Mouse (Mus musculus) liver, embryonic 14.5 days (tissue): ENCODE data around the gene Sec24a. TPM values are rescaled to one million over a fixed set of nuclear protein-coding genes. Genes with fewer than 3 reads are reported as not detected.

Source experiments
- ATAC-seq: fragments of 200-750 bp; cut with Nextera tagmentation; 2 replicates; pipeline ENCODE4 v1.8.0; 2017; ENCODE audit warnings: moderate number of reproducible peaks, mild to moderate bottlenecking, moderate library complexity; ENCODE audit not compliant: insufficient read depth
- DNase-seq, 3 experiments: peaks; one replicate each; pipeline ENCODE4 v3.0.0-alpha.2; 2012 to 2013; ENCODE audit warnings: low read depth in 3 of 3, low spot score in 3 of 3
- H3K27ac ChIP-seq: fragments of 300-500 bp; sonication (generic); 2 replicates; pipeline ENCODE4 v1.5.1; 2014; ENCODE audit warnings: moderate library complexity, mild to moderate bottlenecking, control low read depth, inconsistent platforms
- H3K27me3 ChIP-seq: fragments of 300-500 bp; sonication (generic); 2 replicates; pipeline ENCODE4 v1.6.1; 2014; ENCODE audit warnings: mild to moderate bottlenecking, low read length, moderate library complexity; ENCODE audit not compliant: control insufficient read depth, insufficient read depth
- H3K36me3 ChIP-seq: fragments of 300-500 bp; sonication (generic); replicated peaks from 2 replicates; pipeline ENCODE4 v1.6.1; 2014; ENCODE audit warnings: low read depth; ENCODE audit not compliant: control insufficient read depth, insufficient read depth
- H3K4me1 ChIP-seq, 2 experiments: fragments of 200-500 bp in 1 of 2; fragments of 300-500 bp in 1 of 2; sonication (generic) in 1 of 2; replicated peaks; 2 replicates each; pipeline ENCODE4 v1.6.1; 2012 to 2014; ENCODE audit warnings: antibody characterized with exemption in 1 of 2, inconsistent platforms in 1 of 2, low read length in 1 of 2; ENCODE audit not compliant: control insufficient read depth in 2 of 2, insufficient read depth in 2 of 2
- H3K4me2 ChIP-seq: fragments of 300-500 bp; sonication (generic); 2 replicates; pipeline ENCODE4 v1.6.1; 2014; ENCODE audit warnings: low read depth, mild to moderate bottlenecking, control low read depth, moderate library complexity
- H3K4me3 ChIP-seq, 2 experiments: fragments of 200-500 bp in 1 of 2; fragments of 300-500 bp in 1 of 2; sonication (generic) in 1 of 2; 2 replicates each; pipeline ENCODE4 v1.5.1; 2012 to 2014; ENCODE audit warnings: low read depth in 2 of 2, low read length in 2 of 2, mild to moderate bottlenecking in 2 of 2, control low read depth in 1 of 2, inconsistent platforms in 1 of 2, moderate library complexity in 1 of 2; ENCODE audit not compliant: insufficient read depth in 1 of 2
- H3K9ac ChIP-seq: fragments of 300-500 bp; sonication (generic); replicated peaks from 2 replicates; pipeline ENCODE4 v1.6.1; 2014; ENCODE audit warnings: mild to moderate bottlenecking, control low read depth, moderate library complexity
- H3K9me3 ChIP-seq: fragments of 300-500 bp; sonication (generic); 2 replicates; pipeline ENCODE4 v1.6.1; 2016; ENCODE audit warnings: low read length, mixed read lengths; ENCODE audit not compliant: control insufficient read depth
- CTCF ChIP-seq: IDR thresholded peaks from 2 replicates; pipeline ENCODE4 v1.5.1; 2016; ENCODE audit warnings: antibody characterized with exemption, low read depth, control low read depth
- EP300 ChIP-seq: IDR thresholded peaks from 2 replicates; pipeline ENCODE4 v1.6.1; 2016; ENCODE audit warnings: antibody characterized with exemption, low read depth
- WGBS: fragments of 180-500 bp; shearing (Covaris S2); extraction: QIAGEN DNeasy Blood & Tissue Kit; methylation state at CpG from one replicate; pipeline ENCODE4 v1.1.7; 2014; ENCODE audit not compliant: insufficient replicate concordance; 5-methylcytosine and 5-hydroxymethylcytosine counted together
- polyA plus RNA-seq, 2 experiments: library from polyadenylated mRNA; depleted of rRNA in 1 of 2; stranded (reverse) in 1 of 2; unstranded in 1 of 2; fragments of >200 nt; fragmentation: Nextera tagmentation in 1 of 2; extraction: Ambion mirVana in 1 of 2; gene quantifications; 2 replicates each; pipeline versions ENCODE4 v1.2.1 to v1.2.3; 2012 to 2014

The Sec24a gene
- polyA plus RNA-seq, 2 experiments = 3.7 to 6.2 TPM

DNA sequence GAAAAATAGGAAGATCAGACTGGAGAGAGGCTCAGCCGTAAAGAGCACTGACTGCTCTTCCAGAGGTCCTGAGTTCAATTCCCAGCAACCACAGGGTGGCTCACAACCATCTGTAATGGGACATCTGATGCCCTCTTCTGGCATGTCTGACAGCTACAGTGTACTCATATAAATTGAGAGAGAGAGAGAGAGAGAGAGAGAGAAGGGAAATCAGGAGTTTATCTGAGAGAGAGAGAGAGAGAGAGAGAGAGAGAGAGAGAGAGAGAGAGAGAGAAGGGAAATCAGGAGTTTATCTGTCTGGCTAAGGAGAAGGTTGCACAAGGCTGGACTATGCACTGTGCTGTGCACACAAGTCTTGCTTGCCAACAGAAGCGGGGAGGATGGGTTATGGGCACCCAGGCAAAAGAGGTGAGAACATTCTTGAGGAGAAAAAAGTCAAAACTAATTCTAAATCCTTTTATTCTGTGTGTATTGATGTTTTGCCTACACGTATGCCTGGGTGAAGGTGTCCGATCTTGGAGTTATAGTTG is 110.5 kb downstream of the Sec24a start:
- ATAC-seq (no peak), DNase-seq (no peak)
- Histone ChIP-seq H3K27me3 (peaks cover 26% of the 10 kb centered on the region), H3K9ac (no peak overlapping the region), H3K4me1 (0 out of 4 replicates have a peak, but pooled peaks cover 0 to 2% of the 10 kb centered on the region in 2 experiments), H3K27ac (no peak overlapping the region), H3K4me2 (no peak overlapping the region), H3K9me3 (no peaks in the 10 kb centered on the region), H3K36me3 (no peaks in the 10 kb centered on the region), H3K4me3 (no peak overlapping the region)
- 66% methylated on average over 4 of the region's 4 CpGs for WGBS
- TF ChIP-seq EP300 (no peak), CTCF (peak; percentile 11; the same call in 1 of the 2 replicates)

DNA sequence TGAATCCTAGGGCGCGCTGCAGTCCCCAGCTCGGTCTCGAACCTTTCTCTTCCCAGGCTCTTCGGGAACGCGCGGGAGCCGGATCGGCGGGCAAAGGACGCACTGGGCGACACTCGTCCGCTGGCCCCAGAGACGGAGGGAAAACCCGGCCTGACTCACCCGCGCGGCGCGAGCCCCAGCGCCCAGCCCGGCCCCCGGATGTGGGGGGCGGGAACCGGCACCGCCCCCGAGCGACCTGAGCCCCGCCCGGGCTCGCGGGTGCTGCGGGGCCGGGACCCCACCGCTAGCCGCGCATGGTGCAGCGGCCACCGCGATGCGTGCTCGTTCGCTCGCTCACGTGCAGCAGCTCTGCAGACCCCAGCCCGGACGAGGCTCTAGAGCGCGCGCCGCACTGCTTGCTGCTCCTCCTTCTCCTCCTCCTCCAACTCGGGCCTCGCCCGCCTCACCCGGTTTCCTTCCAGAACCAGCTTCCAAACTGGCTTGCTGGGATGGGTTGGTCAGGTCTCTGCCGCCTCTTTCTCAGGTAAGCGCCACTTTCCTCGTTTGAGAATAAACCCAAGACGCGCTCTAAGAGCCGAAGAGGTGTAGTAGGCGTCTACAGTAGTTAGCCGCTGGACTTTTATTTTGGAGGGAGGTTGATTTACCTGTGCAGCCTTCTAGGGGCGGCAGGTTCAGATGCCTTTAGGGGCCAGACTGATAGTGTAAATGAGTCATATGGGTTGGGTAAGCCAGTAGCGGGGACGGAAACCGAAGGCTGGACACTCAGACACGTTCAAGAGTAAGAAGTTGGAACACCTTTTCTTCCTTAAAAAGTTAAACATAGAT is 112.5 kb downstream of the Sec24a start, which contains the start of the genes N4bp3 and D930048N14Rik:
N4bp3 (minus strand) TSS at position 152 of the 825 bp plus-strand sequence.
D930048N14Rik (plus strand) TSS at position 264 of the 825 bp plus-strand sequence.
- under 1% methylated on average over 60 of the region's 70 CpGs for WGBS
- no peak within 1 kb of the TSS for H3K27ac ChIP-seq
- peak; percentile 68 for ATAC-seq

DNA sequence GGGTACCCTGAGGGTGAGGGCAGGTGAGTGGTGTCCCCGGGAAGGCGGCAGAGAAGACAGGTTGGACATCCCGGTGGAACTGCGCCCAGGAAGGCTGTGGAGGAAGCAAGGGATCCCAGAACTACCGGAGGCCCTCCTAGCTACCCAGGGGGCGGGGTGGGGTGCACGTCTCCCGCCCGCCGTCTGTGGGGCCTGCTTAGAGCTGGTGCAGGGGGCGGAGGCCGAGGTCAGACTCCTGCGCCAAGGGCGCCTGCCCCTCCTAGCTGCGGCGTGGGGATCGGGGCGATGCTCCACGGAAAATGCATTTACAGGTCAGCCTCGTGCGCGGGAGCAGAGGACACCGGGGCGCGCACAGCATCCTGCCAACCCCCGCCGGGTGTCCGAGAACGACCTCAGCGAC is 113.2 kb downstream of the Sec24a start:
- Histone ChIP-seq H3K27ac (no peak overlapping the region), H3K36me3 (no peaks in the 10 kb centered on the region), H3K4me1 (0 out of 4 replicates have a peak, but pooled peaks cover 0 to 2% of the 10 kb centered on the region in 2 experiments), H3K4me3 (peak overlapping the region; percentile 54 to 58), H3K9me3 (no peaks in the 10 kb centered on the region), H3K27me3 (peaks cover 26% of the 10 kb centered on the region), H3K9ac (0 out of 2 replicates have a peak overlapping the region, but pooled peaks have one; percentile 15), H3K4me2 (peak overlapping the region; percentile 69)
- ATAC-seq (no peak), DNase-seq (no peak)
- under 1% methylated on average over 30 of the region's 30 CpGs for WGBS
- TF ChIP-seq CTCF = no peak
- TF ChIP-seq EP300 = no peak

More for the DNA sequence above, 112.5 kb downstream of the Sec24a start, which contains the start of the genes N4bp3 and D930048N14Rik:
- Histone ChIP-seq H3K27me3 (peaks cover 26% of the 10 kb centered on the region), H3K4me2 (peak within 1 kb of the TSS; percentile 69), H3K9ac (peak within 1 kb of the TSS; percentile 15; the same call in 1 of the 2 replicates), H3K4me1 (0 out of 4 replicates have a peak, but pooled peaks cover 0 to 2% of the 10 kb centered on the region in 2 experiments), H3K4me3 (peak within 1 kb of the TSS; percentile 54 to 58), H3K36me3 (no peaks in the 10 kb centered on the region), H3K9me3 (no peaks in the 10 kb centered on the region)
- TF ChIP-seq CTCF = no peak
- no peak for TF ChIP-seq EP300
- no peak for DNase-seq

DNA sequence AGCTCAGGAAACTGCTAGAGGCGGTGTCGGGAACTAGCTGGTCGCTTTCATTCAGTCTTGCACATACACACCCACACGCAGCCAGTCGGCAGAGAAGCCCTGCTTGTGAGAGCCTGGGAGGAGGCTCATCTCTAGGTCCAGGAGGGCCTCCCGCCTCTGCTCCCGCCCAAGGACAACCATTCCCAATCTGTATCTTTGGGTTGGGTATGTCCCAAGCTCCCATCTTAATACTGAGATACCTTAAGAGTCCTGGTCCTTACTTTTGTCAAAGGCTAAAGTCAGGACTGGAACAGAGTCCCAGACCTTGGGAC is 113.6 kb downstream of the Sec24a start:
- Histone ChIP-seq H3K27ac (no peak overlapping the region), H3K9ac (no peak overlapping the region; the same call in 1 of the 2 replicates), H3K27me3 (peaks cover 26% of the 10 kb centered on the region), H3K4me1 (0 out of 4 replicates have a peak, but pooled peaks cover 0 to 2% of the 10 kb centered on the region in 2 experiments), H3K4me2 (peak overlapping the region; percentile 69), H3K9me3 (no peaks in the 10 kb centered on the region), H3K4me3 (peak overlapping the region; percentile 54 to 58), H3K36me3 (no peaks in the 10 kb centered on the region)
- DNase-seq (no peak), ATAC-seq (no peak)
- TF ChIP-seq CTCF = no peak
- no peak for TF ChIP-seq EP300
- WGBS = 2% methylated on average over 7 of the region's 7 CpGs
